Mouse (Mus musculus): ENCODE measurements at regions not wholly inside any gene's neighbourhood (a gene's known extent, or its start where the extent isn't known, plus 50 kb on each side); places are given as distances from the start of the nearest gene placed in this dataset.

DNA sequence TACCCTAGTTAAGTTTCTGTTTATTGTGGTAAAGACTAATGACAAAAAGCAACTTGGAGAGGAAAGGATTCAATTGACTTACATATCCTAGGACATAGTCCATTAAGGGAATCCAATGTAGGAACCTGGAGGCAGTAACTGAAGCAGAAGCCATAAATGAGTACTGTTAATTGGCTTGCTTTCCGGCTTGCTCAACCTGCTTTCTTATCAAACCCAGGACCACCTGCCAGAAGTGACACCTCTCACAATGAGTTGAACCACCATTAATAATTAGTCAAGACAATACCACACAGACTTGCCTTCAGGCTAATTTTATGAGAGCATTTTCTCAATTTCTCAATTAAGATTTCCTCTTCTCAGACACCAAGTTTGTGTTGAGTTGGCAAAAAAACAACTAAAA lies 148.8 kb downstream of the Ccser2 start:
- in situ Hi-C loops (cut with MboI, MseI), result no loop called here

DNA sequence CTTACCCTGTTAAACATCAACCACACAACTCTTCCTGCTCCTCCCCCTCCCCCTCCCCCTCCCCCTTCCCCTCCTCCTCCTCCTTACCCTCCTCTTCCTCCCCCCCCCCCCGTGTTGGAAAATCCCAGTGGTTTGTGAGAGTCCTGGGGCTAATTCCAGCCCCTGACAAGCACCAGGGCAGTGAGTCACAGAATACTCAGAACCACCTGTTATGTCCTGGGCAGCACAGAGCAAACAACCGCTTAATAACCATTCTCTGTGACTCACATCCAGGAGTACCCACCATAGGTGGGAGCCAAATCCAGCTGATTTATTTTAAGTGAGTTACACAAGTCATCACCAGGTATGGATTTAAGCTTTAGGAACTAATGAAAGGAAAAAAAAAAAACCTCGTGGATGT lies 166.2 kb downstream of the Ccser2 start:
- in situ Hi-C loops (cut with MboI, MseI), result no loop called here

DNA sequence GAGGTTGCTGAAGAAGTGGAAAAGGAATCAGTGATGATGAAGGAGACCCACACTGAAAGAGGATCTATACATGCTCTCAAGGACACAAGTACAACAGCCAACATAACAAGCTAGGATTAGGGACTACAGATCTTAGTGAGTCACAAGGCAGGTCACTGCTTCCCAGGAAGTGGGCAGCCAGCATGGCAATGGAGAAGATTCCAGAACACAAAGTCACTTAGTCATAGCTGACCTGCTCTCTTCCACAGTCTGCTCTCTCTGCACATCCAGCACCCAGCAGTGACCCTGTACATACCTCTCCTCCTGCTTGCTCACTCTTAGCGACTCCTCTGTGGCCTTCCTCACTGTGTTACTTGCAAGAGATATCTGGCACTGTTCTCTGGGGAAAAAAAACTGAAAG lies 168.8 kb downstream of the Ccser2 start:
- in situ Hi-C loops (cut with MboI, MseI), result loop anchor here (10.0 kb wide), 1 partner anchor 1425 kb away; no protein-coding TSS in a partner anchor

DNA sequence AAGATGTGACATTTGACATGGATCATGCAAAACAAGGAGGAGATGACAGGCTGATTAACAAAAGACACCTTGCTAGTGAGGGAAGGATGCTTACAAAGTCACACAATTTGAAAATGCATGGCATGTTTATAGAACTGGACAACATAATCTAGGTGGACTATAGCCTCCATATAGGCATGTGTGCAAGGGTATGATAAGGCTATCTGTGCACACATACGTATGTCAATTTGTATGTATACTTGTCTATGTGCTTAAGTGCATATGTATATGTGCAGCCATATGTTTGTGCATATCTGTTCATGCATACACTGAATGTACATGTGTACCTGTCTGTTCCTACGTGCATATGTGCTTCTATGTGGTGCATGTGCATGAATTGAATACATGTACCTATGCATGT lies 186.7 kb downstream of the Ccser2 start:
- in situ Hi-C loops (cut with MboI, MseI), result loop anchor here (10.0 kb wide), 1 partner anchor 1257 kb away; no protein-coding TSS in a partner anchor

DNA sequence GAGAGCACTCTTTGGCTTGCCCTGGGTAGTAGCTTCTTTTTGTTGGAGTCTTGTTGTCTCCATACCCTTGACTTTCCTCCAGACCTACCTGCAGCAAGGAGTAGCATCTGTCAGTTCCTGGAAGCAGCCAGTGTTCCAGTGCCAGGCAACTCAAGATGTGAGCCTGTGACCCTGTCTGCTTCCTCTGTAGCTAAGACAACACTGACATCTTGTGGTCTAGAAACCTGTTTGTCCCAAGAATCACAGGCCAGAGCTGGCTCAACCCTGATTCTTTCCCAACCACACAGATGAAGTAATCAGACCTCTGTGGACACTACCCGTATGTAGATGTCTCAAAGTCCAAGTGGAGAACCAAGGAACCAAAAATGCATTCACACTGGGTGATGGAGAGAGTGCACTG lies 189.6 kb downstream of the Ccser2 start:
- in situ Hi-C loops (cut with MboI, MseI), result no loop called here

DNA sequence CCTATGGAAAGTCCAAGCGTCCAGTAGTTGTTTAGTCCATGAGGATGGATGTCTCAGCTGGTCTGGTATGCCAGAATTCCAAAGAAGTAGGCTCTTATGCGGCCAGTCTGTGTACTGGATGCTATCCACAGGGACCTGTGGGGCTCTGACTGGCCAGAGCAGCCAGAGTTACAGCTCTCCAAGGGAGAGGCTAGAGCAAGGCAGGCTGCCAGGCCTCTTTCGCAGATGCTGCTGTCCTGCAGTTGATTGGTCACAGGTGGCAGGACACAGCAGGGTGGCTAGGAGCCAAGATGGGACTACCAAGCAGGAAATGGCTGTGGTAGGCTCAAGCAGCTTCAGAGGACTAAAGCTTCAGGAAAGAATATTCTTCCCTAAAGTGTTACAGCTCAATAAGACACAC lies 194.2 kb downstream of the Ccser2 start:
- in situ Hi-C loops (cut with MboI, MseI), result no loop called here

DNA sequence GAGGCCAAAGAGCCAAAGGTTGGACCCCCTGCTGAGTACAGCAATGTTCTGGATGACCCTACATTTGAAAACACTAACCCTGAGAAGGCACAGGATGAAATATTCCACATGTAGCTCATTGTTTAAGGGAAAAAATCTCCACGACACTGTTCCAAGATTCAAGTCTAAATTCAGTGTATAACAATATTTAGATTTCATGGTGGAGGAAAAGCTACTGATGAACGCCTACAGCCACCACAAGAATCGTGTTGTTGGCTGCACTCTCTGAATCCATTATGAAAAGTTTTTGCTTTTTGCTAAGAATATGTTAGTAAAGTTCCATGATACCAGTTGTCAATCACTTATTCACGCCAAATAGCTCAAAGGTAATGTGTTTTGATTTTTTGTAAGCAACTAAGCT lies 204.2 kb downstream of the Ccser2 start:
- in situ Hi-C loops (cut with MboI, MseI), result loop anchor here (10.0 kb wide), 1 partner anchor 960 kb away; no protein-coding TSS in a partner anchor

DNA sequence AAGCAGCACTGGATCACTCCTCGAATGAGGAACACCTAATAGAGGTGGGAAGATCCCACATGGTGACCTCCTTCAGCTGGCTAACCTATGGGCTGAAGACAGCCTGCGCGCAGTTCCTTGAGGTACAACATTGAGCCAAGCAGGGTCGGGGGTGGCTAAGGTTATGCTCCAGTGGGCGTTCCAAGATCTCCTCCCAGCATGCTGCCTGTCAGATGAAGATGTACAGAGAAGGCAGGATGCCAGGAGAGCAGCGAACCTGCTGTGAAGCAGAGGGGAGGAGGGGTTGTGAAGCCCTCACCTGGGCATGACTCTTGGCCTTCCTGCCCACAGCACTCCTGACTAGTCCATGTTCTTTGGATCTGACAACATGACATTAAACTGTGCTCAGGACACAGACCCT lies 212.5 kb downstream of the Ccser2 start:
- in situ Hi-C loops (cut with MboI, MseI), result no loop called here

DNA sequence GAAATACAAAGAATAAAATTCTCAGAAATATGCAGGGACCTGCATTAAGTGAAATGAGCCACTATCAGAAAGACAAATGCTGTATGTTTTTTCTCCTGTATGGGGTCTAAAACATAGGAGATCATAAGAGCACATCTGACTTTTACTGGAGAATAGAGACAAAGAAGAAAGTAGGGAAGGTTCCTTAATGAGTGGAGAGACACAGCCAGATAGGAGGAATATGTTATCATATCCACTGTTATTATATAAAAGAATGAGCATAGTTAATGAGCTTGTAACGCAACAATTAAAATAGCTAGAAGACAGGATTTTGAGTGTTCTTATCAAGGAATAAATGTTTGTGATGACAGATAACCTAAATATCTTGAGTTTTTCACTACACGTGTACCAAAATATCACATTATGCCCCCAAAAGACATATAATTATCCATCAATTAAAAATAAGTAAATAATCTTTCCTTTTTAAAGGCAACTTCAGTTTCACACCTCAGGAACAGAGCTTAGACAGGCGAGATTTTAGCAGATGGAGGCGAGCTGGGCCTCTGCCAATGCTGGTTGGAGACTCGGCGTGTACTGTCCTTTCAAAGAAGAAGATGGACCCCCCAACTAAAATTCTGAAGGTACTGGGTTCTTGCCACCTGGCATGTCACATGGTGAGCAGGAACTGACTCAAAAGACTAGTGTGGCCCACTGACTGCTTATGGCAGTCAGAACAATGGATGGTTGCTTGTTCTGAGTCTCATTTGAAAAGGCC lies 220.3 kb downstream of the Ccser2 start:
- in situ Hi-C loops (cut with MboI, MseI), result loop anchor here (5.0 kb wide), 1 partner anchor 1791 kb away; no protein-coding TSS in a partner anchor

DNA sequence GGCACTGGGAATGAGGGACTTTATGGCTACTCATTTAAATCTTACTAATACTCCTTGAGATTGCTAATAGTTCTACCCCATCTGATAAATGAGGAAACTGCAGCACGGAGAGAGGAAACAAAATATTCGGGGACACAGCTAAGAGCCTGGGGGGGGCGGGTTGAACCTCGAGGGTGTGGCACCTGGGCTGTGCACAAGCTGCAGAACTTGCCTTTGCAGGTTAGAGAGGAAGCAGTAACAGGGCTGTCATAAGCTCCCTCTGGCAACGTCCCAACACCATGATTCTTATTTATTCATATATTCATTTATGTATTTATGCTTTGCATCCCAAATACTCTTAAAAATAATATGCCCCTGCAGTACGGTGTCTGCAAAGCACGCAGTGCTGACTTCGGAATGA lies 237.5 kb downstream of the Ccser2 start:
- in situ Hi-C loops (cut with MboI, MseI), result no loop called here

DNA sequence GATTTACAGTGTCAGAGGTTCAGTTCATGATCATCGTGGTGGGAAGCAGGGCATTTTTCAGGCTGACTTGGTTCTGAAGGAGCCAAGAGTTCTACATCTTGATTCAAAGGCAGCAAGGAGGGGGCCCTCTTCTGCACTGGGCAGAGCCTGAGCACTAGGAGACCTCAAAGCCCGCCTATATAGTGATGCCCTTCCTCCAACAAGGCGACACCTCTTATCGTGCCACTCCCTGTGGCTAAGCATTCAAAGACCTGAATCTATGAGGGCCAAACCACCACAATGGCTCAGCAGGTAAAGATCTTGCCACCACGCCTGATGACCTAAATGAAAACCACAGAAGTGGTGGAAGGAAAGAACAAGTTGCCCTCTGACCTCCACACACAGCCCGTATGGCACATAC lies 242.5 kb downstream of the Ccser2 start:
- in situ Hi-C loops (cut with MboI, MseI), result no loop called here

DNA sequence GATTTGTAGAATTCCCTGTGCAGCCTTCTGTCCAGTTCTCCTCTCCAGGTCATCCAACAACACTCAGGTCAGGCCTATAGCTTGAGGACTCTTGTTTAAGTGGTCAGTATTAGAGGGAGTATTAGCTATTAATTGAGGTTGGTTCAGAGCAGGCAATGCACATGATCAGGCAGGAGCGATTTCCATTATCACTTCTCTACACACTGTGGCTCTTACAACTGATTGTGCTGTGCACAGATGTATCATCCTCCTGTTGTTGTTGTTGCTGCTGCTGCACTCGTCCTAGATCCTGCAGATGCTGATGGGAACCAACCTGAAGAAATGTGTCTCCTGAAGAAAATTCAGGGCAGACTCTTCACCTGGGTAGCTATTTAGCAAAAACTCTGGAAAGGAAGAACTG lies 252.9 kb downstream of the Ccser2 start:
- in situ Hi-C loops (cut with MboI, MseI), result no loop called here

DNA sequence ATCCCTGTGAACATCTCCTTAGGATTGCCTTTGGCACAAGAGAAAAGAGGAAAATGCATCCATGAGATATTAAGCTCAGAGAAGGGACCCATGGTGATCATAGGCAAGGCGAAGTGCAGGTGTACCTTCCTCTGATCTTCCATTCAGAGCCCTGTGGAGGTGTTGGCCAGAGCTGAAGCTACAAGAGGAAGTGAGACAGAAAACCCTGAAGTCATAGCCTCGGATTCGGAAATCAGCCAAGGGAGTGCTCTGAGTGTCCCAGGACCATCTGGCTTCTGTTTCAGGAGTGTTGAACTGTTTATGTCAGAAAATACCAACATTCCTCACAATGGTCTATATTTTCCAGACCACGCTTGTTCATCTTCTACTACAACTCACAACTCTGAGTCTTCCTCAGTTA lies 271.6 kb downstream of the Ccser2 start:
- in situ Hi-C loops (cut with MboI, MseI), result no loop called here

DNA sequence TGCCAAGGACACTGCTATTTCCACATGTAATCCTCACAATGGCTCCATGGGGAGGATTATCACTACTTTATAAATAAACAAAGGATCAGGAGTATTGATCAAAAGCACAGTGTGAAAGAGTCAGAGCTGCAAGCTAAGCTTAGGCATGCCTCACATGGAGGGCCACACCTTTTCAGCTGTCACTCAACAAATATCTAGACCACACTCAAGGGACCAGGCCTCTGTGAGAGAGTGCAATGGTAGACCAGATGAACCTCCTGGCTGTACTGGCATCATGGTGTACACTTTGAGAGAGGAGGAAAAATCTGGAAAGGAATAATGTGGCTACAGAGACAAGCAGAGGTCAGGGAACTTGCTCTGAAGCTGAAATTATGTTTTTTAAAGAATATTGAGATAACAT lies 276.6 kb downstream of the Ccser2 start:
- in situ Hi-C loops (cut with MboI, MseI), result no loop called here

DNA sequence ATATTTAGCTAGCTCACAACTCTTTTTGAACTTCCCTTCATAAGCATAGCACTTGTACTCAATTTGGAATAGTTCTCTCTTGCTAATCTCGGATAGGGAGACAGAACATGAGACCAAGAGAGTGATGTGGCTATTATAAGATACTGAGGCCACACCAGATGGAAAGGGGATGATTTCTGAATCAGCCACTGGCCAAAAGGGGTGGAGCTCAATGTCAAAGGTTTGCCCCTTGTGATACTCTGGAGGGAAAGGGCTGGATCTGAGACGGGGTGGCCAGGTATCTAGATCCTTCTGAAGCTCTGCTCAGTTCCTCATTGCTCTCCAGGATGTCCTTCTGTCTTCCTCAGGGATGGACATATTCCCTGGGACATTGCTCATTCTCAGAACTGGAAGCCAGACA lies 277.6 kb downstream of the Ccser2 start:
- in situ Hi-C loops (cut with MboI, MseI), result no loop called here

DNA sequence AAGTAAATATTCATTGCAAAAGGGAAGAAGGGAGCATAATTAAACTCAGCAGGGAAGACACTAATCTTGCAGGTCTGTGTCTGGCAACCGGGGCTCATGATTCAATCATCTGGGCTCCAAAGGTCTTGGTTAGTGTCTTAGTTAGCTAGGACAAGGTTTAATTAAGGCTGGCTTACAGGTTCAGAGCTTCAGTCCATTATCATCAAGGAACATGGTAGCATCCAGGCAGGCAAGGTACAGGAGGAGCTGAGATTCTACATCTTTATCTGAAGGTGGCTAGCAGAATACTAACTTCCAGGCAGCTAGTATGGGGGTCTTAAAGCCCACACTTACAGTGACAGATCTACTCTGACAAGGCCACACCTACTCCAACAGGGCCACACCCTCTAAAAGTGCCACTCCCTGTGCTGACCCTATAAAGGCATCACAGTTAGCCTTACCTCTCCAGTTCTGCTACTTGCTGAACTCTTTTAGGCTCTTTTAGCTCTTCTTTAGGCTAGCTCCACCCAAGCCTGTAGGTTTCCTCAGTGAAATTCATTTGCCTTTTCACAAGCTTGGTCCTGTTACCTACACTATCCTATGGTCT lies 309.8 kb downstream of the Ccser2 start:
- in situ Hi-C loops (cut with MboI, MseI), result no loop called here

DNA sequence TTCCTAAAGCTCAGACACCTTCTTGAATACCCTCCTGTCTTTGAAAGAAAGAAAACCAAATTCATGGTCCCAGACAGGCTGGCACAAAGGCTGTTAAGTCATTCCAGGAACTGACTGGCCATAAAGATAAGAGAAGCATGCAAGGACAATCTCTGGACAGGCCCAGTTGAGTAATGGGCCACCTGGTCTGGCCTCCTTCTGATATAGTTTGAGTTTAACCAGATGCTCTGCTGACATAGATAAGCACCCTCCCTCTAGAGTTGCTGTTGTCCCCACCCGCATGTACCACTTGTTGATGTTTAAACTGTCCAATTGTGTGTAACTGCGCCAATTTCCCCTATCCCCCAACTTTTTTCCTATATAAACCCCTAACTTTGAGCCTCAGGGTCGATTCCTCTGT lies 310.4 kb downstream of the Ccser2 start:
- in situ Hi-C loops (cut with MboI, MseI), result no loop called here

DNA sequence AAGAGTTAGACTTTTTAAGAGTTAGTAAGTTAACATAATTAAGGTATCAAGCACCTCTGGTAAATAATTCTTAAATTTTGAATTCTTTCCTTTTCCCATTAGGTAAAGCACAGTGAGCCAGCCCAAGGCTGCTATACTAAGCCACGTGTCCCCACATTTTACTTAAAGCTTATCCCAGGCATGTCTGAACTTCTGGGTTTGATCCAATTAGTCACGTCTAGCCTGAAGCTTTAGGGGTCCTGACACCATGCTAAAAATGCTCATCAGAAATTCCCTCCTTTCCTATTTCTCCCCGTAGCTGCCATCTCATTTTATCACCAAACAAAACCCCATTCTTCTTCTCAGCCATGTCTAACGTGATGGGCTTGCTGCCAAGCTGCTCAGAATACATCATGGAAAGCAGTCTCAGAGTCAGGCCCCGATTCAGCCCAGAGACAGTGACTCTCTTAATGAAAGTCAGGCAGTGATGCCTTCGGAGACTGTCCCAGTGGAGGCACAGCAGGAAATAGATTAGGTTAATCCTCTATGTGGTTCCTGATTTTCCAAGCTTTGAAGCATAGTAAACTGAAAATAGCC lies 315.5 kb downstream of the Ccser2 start:
- in situ Hi-C loops (cut with MboI, MseI), result no loop called here

DNA sequence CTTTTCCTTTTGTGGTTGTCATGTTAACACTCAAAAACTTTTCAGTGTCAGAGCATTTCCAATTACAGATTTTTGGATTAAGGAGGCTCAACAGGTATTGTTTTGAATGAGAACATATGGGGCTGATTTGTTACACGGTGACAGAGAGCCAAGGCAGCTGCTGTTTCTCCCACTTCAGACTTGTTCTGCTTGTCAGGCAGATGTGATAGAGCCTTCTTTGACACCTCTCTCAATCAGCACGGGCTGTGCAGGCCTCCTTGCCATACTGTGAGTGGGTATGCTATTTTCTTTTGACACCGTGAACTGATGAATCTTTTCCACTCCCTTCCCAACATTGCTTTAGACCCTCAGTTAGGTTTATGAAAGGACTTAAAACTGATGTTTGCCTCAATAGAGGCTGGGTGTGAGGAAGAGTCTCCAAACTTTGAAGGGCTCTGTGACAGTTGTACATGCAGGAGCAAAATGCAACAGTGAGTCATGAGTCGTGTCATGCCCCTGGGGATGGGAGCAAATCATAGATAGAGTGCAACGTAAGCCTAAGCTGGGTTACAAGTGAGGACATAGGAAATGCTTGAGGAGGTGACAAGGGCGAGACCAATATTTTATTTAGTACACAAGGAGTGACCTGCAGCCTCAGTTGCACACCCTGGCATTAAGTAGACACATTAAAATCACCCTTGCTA lies 317.4 kb downstream of the Ccser2 start:
- in situ Hi-C loops (cut with MboI, MseI), result no loop called here

DNA sequence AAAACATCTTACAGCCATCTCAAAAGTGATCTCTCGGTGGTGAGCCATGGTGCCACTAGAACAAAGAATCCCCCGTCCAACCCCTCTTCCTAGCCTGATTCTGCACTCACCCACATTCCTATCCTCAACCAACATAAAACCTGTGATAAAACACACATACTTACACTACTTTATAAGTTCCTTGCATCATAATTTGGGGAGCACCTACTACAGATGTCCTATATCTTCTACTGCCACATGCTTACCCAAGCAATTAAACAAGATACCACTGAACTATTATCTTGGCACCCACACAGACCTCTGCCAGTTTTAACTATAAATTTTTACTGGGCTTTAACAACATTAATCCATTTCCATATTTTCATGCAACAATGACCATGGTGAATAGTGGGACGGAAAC lies 321.9 kb downstream of the Ccser2 start:
- in situ Hi-C loops (cut with MboI, MseI), result no loop called here

DNA sequence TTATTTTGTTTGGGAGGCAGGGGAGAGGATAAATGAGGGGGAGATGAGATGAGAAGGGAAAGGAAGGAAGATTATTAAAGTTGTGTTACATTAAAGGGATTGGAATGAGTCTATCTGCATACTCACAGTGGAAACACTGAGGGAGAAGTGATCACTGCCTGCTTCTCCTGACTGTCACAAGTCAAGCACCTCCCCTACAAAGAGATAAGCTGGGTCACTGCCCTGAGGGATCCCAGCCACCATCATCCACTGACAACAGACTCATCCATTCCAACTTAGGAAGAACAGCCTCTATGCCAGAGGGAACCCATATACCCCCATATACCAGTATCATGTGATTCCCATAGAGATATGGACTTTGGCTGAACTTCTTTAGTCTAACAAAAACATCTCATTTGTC lies 322.3 kb downstream of the Ccser2 start:
- in situ Hi-C loops (cut with MboI, MseI), result no loop called here

DNA sequence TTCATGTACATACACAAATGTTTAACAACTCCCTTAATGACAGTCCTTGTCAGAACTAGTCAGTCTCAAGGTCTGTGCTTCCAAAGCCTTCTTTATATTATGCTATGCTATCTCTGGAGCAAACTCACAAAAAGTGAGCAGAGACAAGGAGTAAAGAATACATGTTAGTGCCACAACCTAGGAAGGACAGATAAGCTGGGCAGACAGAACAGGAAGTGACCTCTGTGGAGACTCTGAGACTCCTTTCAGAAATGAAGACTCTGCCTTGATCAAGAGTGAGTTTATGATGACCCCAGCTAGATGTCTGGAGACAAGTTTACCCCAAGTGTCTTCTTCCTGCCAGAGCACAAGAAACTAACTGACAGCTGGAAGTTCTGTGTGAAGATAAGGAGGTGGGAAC lies 343.8 kb downstream of the Ccser2 start:
- in situ Hi-C loops (cut with MboI, MseI), result no loop called here

DNA sequence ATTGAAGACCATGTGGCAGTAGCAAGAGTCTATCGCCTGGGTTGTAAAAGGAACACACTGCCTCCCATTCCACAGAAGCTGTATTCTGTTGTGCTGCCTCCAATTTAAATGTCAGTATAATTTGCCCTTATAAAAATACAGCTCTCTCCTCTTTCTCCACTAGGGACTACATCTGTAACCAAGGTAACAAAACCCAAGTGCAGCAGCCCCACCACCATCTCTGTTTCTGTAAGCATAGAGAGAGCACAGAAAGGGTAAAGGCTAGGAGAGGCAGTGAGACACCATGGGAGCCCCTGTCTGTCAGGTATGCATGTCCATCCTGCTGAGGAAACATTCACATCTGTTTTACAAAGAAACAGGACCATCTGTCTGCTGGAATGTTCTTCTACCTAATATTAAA lies 344.4 kb downstream of the Ccser2 start:
- in situ Hi-C loops (cut with MboI, MseI), result no loop called here

All from T-helper 1 cell (primary cell).